Mouse (Mus musculus) stomach, postnatal 0 days (tissue): ENCODE measurements at regions not wholly inside any gene's neighbourhood (a gene's known extent, or its start where the extent isn't known, plus 50 kb on each side); places are given as distances from the start of the nearest gene placed in this dataset.

Experiments
- CTCF ChIP-seq: IDR thresholded peaks from 2 replicates; pipeline ENCODE4 v1.5.1; 2016; ENCODE audit warnings: antibody characterized with exemption, low read depth, mild to moderate bottlenecking, moderate library complexity
- EP300 ChIP-seq: optimal IDR thresholded peaks from 2 replicates; pipeline ENCODE3; 2016; ENCODE audit warnings: antibody characterized with exemption

GRCm38 (mm10) chr16:92939618-92940017, 113.7 kb upstream of the Runx1 start:
- no peak for TF ChIP-seq EP300
- TF ChIP-seq CTCF: no peak
